Mouse (Mus musculus): Measurements from ENCODE around the gene Ubqln1. TPM values are rescaled to one million over a fixed set of nuclear protein-coding genes. Genes with fewer than 3 reads are reported as not detected.

Gene Ubqln1
- polyA plus RNA-seq, 1 experiment: 119 TPM

- no peak overlapping the region for H3K4me3 ChIP-seq (ENCODE audit: insufficient read depth, low read length)
- no peak overlapping the region for H3K27ac ChIP-seq (ENCODE audit: insufficient read depth, low read length)
- no peaks in the 10 kb centered on the region for H3K4me1 ChIP-seq (ENCODE audit: control insufficient read depth, insufficient read depth, low read length)
- TF ChIP-seq CTCF (IDR thresholded peaks at IDR 0.05; ENCODE audit: extremely low read depth, insufficient read depth, low read length) (no peak), POLR2A (IDR thresholded peaks at IDR 0.05; ENCODE audit: extremely low read depth, insufficient read depth, low read length) (no peak)
These were observed 52.1 kb downstream of the Ubqln1 start for GRCm38 (mm10) chr13:58163343-58163742.

GRCm38 (mm10) chr13:58160761-58161160 lies 54.7 kb downstream of the Ubqln1 start:
- TF ChIP-seq CTCF (IDR thresholded peaks at IDR 0.05; ENCODE audit: extremely low read depth, insufficient read depth, low read length) (no peak), POLR2A (IDR thresholded peaks at IDR 0.05; ENCODE audit: extremely low read depth, insufficient read depth, low read length) (no peak)
- no peak overlapping the region for H3K27ac ChIP-seq (ENCODE audit: insufficient read depth, low read length)
- no peak overlapping the region for H3K4me3 ChIP-seq (ENCODE audit: insufficient read depth, low read length)
- peaks cover 2% of the 10 kb centered on the region; the same call in 1 of the 2 replicates for H3K4me1 ChIP-seq (ENCODE audit: control insufficient read depth, insufficient read depth, low read length)

- H3K27ac ChIP-seq (ENCODE audit: insufficient read depth, low read length): no peak overlapping the region
- H3K4me3 ChIP-seq (ENCODE audit: insufficient read depth, low read length): peak overlapping the region; percentile 46
- H3K4me1 ChIP-seq (ENCODE audit: control insufficient read depth, insufficient read depth, low read length): peaks cover 2% of the 10 kb centered on the region; the same call in 1 of the 2 replicates
- TF ChIP-seq CTCF (IDR thresholded peaks at IDR 0.05; ENCODE audit: extremely low read depth, insufficient read depth, low read length) (peak; percentile 98), POLR2A (IDR thresholded peaks at IDR 0.05; ENCODE audit: extremely low read depth, insufficient read depth, low read length) (no peak)
These were observed 57.1 kb downstream of the Ubqln1 start for GRCm38 (mm10) chr13:58158099-58158912.

- TF ChIP-seq CTCF (IDR thresholded peaks at IDR 0.05; ENCODE audit: extremely low read depth, insufficient read depth, low read length): no peak
- peak; percentile 72 for TF ChIP-seq POLR2A (IDR thresholded peaks at IDR 0.05; ENCODE audit: extremely low read depth, insufficient read depth, low read length)
- H3K27ac ChIP-seq (ENCODE audit: insufficient read depth, low read length): peak within 1 kb of the TSS; percentile 62; the same call in 1 of the 2 replicates
- H3K4me1 ChIP-seq (ENCODE audit: control insufficient read depth, insufficient read depth, low read length): peaks cover 2% of the 10 kb centered on the region; the same call in 1 of the 2 replicates
- H3K4me3 ChIP-seq (ENCODE audit: insufficient read depth, low read length): peak within 1 kb of the TSS; percentile 46
These were observed 57.9 kb downstream of the Ubqln1 start, which contains the start of gene Idnk for GRCm38 (mm10) chr13:58157447-58158098. TSS of gene Idnk (plus strand) at chr13:58157649.

GRCm38 (mm10) chr13:58157036-58157435 lies 58.4 kb downstream of the Ubqln1 start:
- no peak overlapping the region for H3K27ac ChIP-seq (ENCODE audit: insufficient read depth, low read length)
- TF ChIP-seq CTCF (IDR thresholded peaks at IDR 0.05; ENCODE audit: extremely low read depth, insufficient read depth, low read length): no peak
- TF ChIP-seq POLR2A (IDR thresholded peaks at IDR 0.05; ENCODE audit: extremely low read depth, insufficient read depth, low read length): no peak
- peak overlapping the region; percentile 46 for H3K4me3 ChIP-seq (ENCODE audit: insufficient read depth, low read length)
- H3K4me1 ChIP-seq (ENCODE audit: control insufficient read depth, insufficient read depth, low read length): peaks cover 2% of the 10 kb centered on the region; the same call in 1 of the 2 replicates

GRCm38 (mm10) chr13:58156031-58156430 lies 59.4 kb downstream of the Ubqln1 start:
- H3K27ac ChIP-seq (ENCODE audit: insufficient read depth, low read length): no peak overlapping the region
- no peak overlapping the region for H3K4me3 ChIP-seq (ENCODE audit: insufficient read depth, low read length)
- peaks cover 2% of the 10 kb centered on the region; the same call in 1 of the 2 replicates for H3K4me1 ChIP-seq (ENCODE audit: control insufficient read depth, insufficient read depth, low read length)
- no peak for TF ChIP-seq POLR2A (IDR thresholded peaks at IDR 0.05; ENCODE audit: extremely low read depth, insufficient read depth, low read length)
- TF ChIP-seq CTCF (IDR thresholded peaks at IDR 0.05; ENCODE audit: extremely low read depth, insufficient read depth, low read length): no peak

- Histone ChIP-seq H3K4me3 (ENCODE audit: insufficient read depth, low read length) (no peak overlapping the region), H3K27ac (ENCODE audit: insufficient read depth, low read length) (no peak overlapping the region), H3K4me1 (ENCODE audit: control insufficient read depth, insufficient read depth, low read length) (no peaks in the 10 kb centered on the region)
- no peak for TF ChIP-seq POLR2A (IDR thresholded peaks at IDR 0.05; ENCODE audit: extremely low read depth, insufficient read depth, low read length)
- no peak for TF ChIP-seq CTCF (IDR thresholded peaks at IDR 0.05; ENCODE audit: extremely low read depth, insufficient read depth, low read length)
These were observed 65.0 kb downstream of the Ubqln1 start for GRCm38 (mm10) chr13:58150442-58150841.

- H3K4me1 ChIP-seq (ENCODE audit: control insufficient read depth, insufficient read depth, low read length): no peaks in the 10 kb centered on the region
- no peak for TF ChIP-seq POLR2A (IDR thresholded peaks at IDR 0.05; ENCODE audit: extremely low read depth, insufficient read depth, low read length)
- H3K4me3 ChIP-seq (ENCODE audit: insufficient read depth, low read length): no peak overlapping the region
- H3K27ac ChIP-seq (ENCODE audit: insufficient read depth, low read length): no peak overlapping the region
These were observed 65.8 kb downstream of the Ubqln1 start for GRCm38 (mm10) chr13:58149629-58150028.

- Histone ChIP-seq H3K27ac (ENCODE audit: insufficient read depth, low read length) (no peak overlapping the region), H3K4me3 (ENCODE audit: insufficient read depth, low read length) (no peak overlapping the region; the same call in 1 of the 2 replicates)
- TF ChIP-seq CTCF (IDR thresholded peaks at IDR 0.05; ENCODE audit: extremely low read depth, insufficient read depth, low read length) (peak; percentile 38; the same call in 1 of the 2 replicates), POLR2A (IDR thresholded peaks at IDR 0.05; ENCODE audit: extremely low read depth, insufficient read depth, low read length) (no peak)
These were observed 66.4 kb downstream of the Ubqln1 start for GRCm38 (mm10) chr13:58149033-58149558.

More at GRCm38 (mm10) chr13:58149033-58149558, 66.4 kb downstream of the Ubqln1 start:
- H3K4me1 ChIP-seq (ENCODE audit: control insufficient read depth, insufficient read depth, low read length): no peaks in the 10 kb centered on the region
